Mouse (Mus musculus) C2C12 (cell line): ENCODE measurements at regions not wholly inside any gene's neighbourhood (a gene's known extent, or its start where the extent isn't known, plus 50 kb on each side); places are given as distances from the start of the nearest gene placed in this dataset.

Experiments
- CTCF ChIP-seq: IDR thresholded peaks from one replicate; pipeline ENCODE4 v1.5.1; 2011; ENCODE audit not compliant: control insufficient read depth, insufficient read depth, insufficient read length
- MAX ChIP-seq: IDR thresholded peaks from one replicate; pipeline ENCODE4 v1.6.1; 2011; ENCODE audit warnings: mild to moderate bottlenecking, control low read depth
- MYOD1 ChIP-seq: IDR thresholded peaks from one replicate; pipeline ENCODE4 v1.6.1; 2011; ENCODE audit warnings: low read depth; ENCODE audit not compliant: control insufficient read depth, insufficient read length

GRCm38 (mm10) chr14:86230609-86231008 is 910.4 kb downstream of the Diaph3 start:
- no peak for TF ChIP-seq CTCF
- TF ChIP-seq MAX: no peak
- no peak for TF ChIP-seq MYOD1
